Mouse (Mus musculus): ENCODE measurements around the gene Daglb. TPM values are rescaled to one million over a fixed set of nuclear protein-coding genes. Genes with fewer than 3 reads are reported as not detected.

The Daglb gene
- polyA plus RNA-seq, 1 experiment from 2014 or later = 16.2 TPM

DNA sequence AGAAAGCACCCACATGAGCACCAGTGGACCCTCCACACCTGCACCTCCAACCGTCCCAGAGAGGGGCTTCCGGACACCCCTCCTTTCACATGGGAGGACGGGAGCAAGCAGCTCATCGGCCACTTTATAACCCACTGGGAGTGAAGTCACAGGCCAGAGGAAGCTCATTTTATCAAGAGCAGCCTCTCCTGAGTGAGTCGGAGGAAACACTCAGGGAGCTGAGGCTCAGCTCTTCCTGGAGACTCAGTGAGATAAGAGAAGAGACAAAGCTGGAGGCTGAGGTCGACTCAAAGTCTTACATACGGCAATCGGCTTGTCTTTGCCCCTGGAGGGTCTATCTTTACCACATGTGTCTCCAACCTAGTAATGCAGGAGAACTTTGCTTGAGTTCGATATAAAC is 44.9 kb downstream of the Daglb start:
- Histone ChIP-seq H3K4me3 (ENCODE audit: low read length) (no peak overlapping the region), H3K27ac (ENCODE audit: low read length) (peak overlapping the region; percentile 14; the same call in 1 of the 2 replicates), H3K9me3 (ENCODE audit: control insufficient read depth, low read length) (no peaks in the 10 kb centered on the region), H3K9ac (ENCODE audit: low read depth, low read length) (no peak overlapping the region), H3K27me3 (replicated peaks; ENCODE audit: control insufficient read depth, insufficient read depth, low read length) (no peaks in the 10 kb centered on the region), H3K4me2 (ENCODE audit: low read depth, low read length) (no peak overlapping the region), H3K36me3 (ENCODE audit: control insufficient read depth, insufficient read depth, low read length) (peaks cover 5% of the 10 kb centered on the region), H3K4me1 (ENCODE audit: control insufficient read depth, insufficient read depth, low read length) (peaks cover 21% of the 10 kb centered on the region)
- 72% methylated on average over 9 of the region's 9 CpGs for WGBS
- no peak; the same call in 1 of the 2 replicates for ATAC-seq

DNA sequence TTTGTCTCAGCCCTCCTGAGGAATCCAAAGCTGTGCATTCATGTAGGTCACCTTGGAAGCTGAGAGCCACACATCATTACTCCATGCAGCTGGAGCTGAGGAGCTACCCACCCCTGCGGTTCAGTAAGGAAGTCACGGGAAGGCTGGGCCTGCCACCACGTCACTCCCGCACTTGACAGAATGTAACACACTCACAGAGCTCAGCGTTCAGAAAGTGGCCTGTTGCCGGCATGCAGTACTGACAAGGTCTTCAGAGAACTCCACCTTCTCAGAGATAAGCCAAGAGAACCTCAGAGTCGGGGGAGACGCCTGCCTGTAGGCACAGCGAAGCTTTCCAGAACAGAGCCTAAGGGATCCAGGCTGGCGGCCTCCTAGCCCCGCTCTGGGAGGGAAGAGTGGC is 45.4 kb downstream of the Daglb start:
- 70% methylated on average over 11 of the region's 11 CpGs for WGBS
- Histone ChIP-seq H3K27ac (ENCODE audit: low read length) (peak overlapping the region; percentile 14; the same call in 1 of the 2 replicates), H3K9me3 (ENCODE audit: control insufficient read depth, low read length) (no peaks in the 10 kb centered on the region), H3K9ac (ENCODE audit: low read depth, low read length) (no peak overlapping the region), H3K4me3 (ENCODE audit: low read length) (no peak overlapping the region), H3K4me1 (ENCODE audit: control insufficient read depth, insufficient read depth, low read length) (peaks cover 21% of the 10 kb centered on the region), H3K4me2 (ENCODE audit: low read depth, low read length) (no peak overlapping the region), H3K36me3 (ENCODE audit: control insufficient read depth, insufficient read depth, low read length) (peaks cover 5% of the 10 kb centered on the region), H3K27me3 (replicated peaks; ENCODE audit: control insufficient read depth, insufficient read depth, low read length) (no peaks in the 10 kb centered on the region)
- ATAC-seq = no peak

DNA sequence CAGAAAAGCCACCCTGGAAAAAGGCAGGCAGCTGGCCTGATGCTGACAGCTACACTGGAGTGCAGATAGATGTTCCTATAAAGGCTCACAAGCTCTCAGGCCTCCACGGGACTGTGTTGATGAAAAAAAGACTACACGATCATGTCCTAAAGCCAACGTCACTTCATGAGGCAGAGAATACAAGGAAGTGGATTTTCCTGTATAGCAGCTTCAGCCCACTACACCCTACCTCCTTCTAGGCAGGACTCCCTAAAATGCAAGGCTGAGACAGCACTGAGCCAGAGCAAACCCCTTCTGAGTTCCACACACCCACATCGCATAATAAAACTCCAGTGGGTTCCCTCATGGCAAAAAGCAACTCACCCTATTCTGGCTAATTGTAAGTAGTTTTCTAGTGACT is 47.2 kb downstream of the Daglb start:
- WGBS = 64% methylated on average over 4 of the region's 4 CpGs
- Histone ChIP-seq H3K9me3 (ENCODE audit: control insufficient read depth, low read length) (no peaks in the 10 kb centered on the region), H3K4me3 (ENCODE audit: low read length) (no peak overlapping the region), H3K27me3 (replicated peaks; ENCODE audit: control insufficient read depth, insufficient read depth, low read length) (no peaks in the 10 kb centered on the region), H3K27ac (ENCODE audit: low read length) (no peak overlapping the region), H3K4me2 (ENCODE audit: low read depth, low read length) (no peak overlapping the region), H3K4me1 (ENCODE audit: control insufficient read depth, insufficient read depth, low read length) (peaks cover 21% of the 10 kb centered on the region), H3K36me3 (ENCODE audit: control insufficient read depth, insufficient read depth, low read length) (peaks cover 7% of the 10 kb centered on the region), H3K9ac (ENCODE audit: low read depth, low read length) (no peak overlapping the region)
- ATAC-seq = no peak

DNA sequence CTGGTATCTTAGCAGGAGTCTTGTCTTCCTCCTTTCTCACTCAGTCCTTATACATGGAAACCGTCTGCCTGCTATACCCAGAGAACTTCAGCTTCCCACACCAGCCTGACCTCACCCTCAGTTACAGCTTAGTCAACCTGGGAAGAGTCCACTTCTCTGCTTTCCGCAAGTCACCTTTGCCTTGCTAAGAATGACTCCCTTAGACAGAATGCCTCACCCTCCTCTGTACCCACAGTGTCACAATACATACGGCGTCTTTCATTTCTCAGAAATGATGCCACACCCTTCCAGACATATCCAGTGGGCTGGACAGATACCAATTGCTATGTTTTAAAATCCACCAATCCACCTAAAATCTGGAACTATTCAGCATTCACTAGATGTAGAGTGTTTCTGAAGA is 47.9 kb downstream of the Daglb start:
- 62% methylated on average over 4 of the region's 4 CpGs for WGBS
- peak; percentile 72 for ATAC-seq
- peaks cover 8% of the 10 kb centered on the region for H3K36me3 ChIP-seq (ENCODE audit: control insufficient read depth, insufficient read depth, low read length)

DNA sequence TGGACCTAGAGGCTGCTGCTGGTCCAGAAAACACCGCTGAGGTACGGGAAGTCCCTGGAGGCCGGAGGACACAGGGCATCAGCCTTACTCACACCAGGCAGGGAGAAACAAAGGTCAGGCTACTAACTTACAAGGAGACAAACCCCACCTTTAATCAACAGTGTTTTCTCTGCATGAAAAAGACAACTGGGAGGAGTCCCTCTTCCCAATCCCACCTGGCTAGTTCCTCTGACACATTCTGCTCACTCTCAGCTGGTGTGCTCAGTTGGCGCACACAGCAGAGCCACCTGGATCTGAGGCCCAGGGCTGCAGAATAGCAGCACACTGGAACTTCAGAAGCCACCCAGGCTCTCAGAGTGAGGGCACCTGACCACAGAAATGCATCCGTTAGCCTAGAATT is 50.5 kb downstream of the Daglb start:
- ATAC-seq = no peak

More for the DNA sequence above, 47.9 kb downstream of the Daglb start:
- Histone ChIP-seq H3K9ac (ENCODE audit: low read depth, low read length) (no peak overlapping the region), H3K4me1 (ENCODE audit: control insufficient read depth, insufficient read depth, low read length) (peaks cover 22% of the 10 kb centered on the region), H3K4me2 (ENCODE audit: low read depth, low read length) (no peak overlapping the region), H3K9me3 (ENCODE audit: control insufficient read depth, low read length) (no peaks in the 10 kb centered on the region), H3K27me3 (replicated peaks; ENCODE audit: control insufficient read depth, insufficient read depth, low read length) (no peaks in the 10 kb centered on the region), H3K27ac (ENCODE audit: low read length) (0 out of 2 replicates have a peak overlapping the region, but pooled peaks have one; percentile 7), H3K4me3 (ENCODE audit: low read length) (no peak overlapping the region)

DNA sequence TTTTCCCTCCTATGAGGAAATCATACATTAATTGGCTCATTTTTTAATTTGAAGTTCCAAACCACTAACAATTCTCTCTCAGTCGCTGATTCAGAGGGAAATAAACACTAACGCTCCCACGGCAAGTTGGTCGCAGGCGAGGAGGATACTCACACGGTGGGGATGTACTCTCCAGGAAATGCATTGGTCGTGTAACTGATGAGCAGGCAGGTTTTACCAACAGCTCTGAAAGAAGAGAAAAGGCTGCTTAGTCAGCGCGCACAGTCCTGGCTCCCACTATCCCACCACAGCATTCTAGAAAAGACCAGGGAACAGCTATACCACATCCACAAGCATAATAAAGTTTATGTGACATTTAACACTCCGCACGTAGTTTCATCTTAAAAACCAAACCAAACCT is 52.6 kb downstream of the Daglb start:
- no peak overlapping the region; the same call in 1 of the 2 replicates for H3K27ac ChIP-seq (ENCODE audit: low read length)
- WGBS = 81% methylated on average over 11 of the region's 11 CpGs
- peaks cover 8% of the 10 kb centered on the region for H3K36me3 ChIP-seq (ENCODE audit: control insufficient read depth, insufficient read depth, low read length)
- no peaks in the 10 kb centered on the region for H3K9me3 ChIP-seq (ENCODE audit: control insufficient read depth, low read length)
- ATAC-seq = no peak
- peaks cover 37% of the 10 kb centered on the region for H3K4me1 ChIP-seq (ENCODE audit: control insufficient read depth, insufficient read depth, low read length)
- H3K4me3 ChIP-seq (ENCODE audit: low read length) = no peak overlapping the region
- no peaks in the 10 kb centered on the region for H3K27me3 ChIP-seq (replicated peaks; ENCODE audit: control insufficient read depth, insufficient read depth, low read length)
- no peak overlapping the region for H3K4me2 ChIP-seq (ENCODE audit: low read depth, low read length)
- H3K9ac ChIP-seq (ENCODE audit: low read depth, low read length) = no peak overlapping the region

More for the DNA sequence above, 50.5 kb downstream of the Daglb start:
- no peaks in the 10 kb centered on the region for H3K9me3 ChIP-seq (ENCODE audit: control insufficient read depth, low read length)
- no peak overlapping the region for H3K27ac ChIP-seq (ENCODE audit: low read length)
- peaks cover 8% of the 10 kb centered on the region for H3K36me3 ChIP-seq (ENCODE audit: control insufficient read depth, insufficient read depth, low read length)
- H3K4me3 ChIP-seq (ENCODE audit: low read length) = no peak overlapping the region
- no peak overlapping the region for H3K4me2 ChIP-seq (ENCODE audit: low read depth, low read length)
- peaks cover 35% of the 10 kb centered on the region for H3K4me1 ChIP-seq (ENCODE audit: control insufficient read depth, insufficient read depth, low read length)
- H3K9ac ChIP-seq (ENCODE audit: low read depth, low read length) = no peak overlapping the region
- 88% methylated on average over 5 of the region's 5 CpGs for WGBS
- no peaks in the 10 kb centered on the region for H3K27me3 ChIP-seq (replicated peaks; ENCODE audit: control insufficient read depth, insufficient read depth, low read length)

DNA sequence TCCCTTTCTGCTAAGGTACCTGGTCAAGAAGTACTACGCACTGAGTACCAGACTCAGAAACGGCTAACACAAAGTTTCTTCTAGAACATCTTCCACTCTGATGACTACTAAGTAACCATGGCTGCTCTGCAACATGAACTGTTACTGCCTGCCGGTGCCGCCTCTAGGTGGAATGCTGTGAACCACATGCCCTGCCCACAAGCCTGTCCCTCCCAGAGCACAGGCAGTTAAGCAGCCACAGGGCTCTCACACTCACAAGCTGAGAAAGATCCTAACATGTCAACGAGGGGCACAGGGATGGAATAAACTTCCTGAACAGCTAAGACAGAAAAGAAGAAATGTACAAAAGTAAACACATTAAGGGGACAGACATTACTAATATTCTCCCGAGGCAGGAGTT is 53.1 kb downstream of the Daglb start:
- Histone ChIP-seq H3K9ac (ENCODE audit: low read depth, low read length) (no peak overlapping the region), H3K4me3 (ENCODE audit: low read length) (no peak overlapping the region), H3K36me3 (ENCODE audit: control insufficient read depth, insufficient read depth, low read length) (peaks cover 8% of the 10 kb centered on the region), H3K27ac (ENCODE audit: low read length) (no peak overlapping the region; the same call in 1 of the 2 replicates), H3K4me2 (ENCODE audit: low read depth, low read length) (no peak overlapping the region), H3K27me3 (replicated peaks; ENCODE audit: control insufficient read depth, insufficient read depth, low read length) (no peaks in the 10 kb centered on the region), H3K9me3 (ENCODE audit: control insufficient read depth, low read length) (no peaks in the 10 kb centered on the region), H3K4me1 (ENCODE audit: control insufficient read depth, insufficient read depth, low read length) (peaks cover 35% of the 10 kb centered on the region)
- WGBS = 54% methylated on average over 6 of the region's 6 CpGs
- no peak for ATAC-seq

DNA sequence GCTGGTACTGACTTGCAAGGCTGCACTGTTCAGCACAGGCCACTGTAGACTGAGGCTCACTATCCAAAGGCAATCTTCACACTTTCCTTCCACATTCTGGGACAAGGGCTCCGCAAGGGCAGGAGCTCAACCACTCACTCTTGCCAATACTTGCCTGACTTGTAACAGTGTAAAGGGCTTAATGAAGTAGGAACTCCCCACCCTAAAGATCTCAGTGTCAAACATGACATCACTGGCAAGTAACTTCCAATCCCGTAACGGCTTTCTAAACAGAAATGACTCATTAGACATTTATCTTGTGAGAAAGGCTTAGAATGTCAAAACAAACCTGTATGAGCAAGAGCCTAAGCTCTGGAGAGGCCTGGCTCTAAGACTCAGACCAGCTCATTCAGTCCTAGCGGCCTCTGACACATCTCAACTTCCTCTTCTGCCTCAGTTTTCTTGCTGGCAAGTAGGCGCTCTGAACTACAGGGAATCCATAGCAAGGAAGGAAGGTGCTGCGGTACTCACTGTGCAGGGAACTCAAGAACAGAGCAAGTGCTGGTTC is 53.7 kb downstream of the Daglb start:
- peak; percentile 26; the same call in 1 of the 2 replicates for ATAC-seq
- Histone ChIP-seq H3K36me3 (ENCODE audit: control insufficient read depth, insufficient read depth, low read length) (peaks cover 8% of the 10 kb centered on the region), H3K4me2 (ENCODE audit: low read depth, low read length) (no peak overlapping the region), H3K9me3 (ENCODE audit: control insufficient read depth, low read length) (no peaks in the 10 kb centered on the region), H3K4me3 (ENCODE audit: low read length) (no peak overlapping the region), H3K4me1 (ENCODE audit: control insufficient read depth, insufficient read depth, low read length) (peaks cover 34% of the 10 kb centered on the region), H3K27ac (ENCODE audit: low read length) (0 out of 2 replicates have a peak overlapping the region, but pooled peaks have one; percentile 47), H3K9ac (ENCODE audit: low read depth, low read length) (0 out of 2 replicates have a peak overlapping the region, but pooled peaks have one; percentile 13), H3K27me3 (replicated peaks; ENCODE audit: control insufficient read depth, insufficient read depth, low read length) (no peaks in the 10 kb centered on the region)
- WGBS = 48% methylated on average over 6 of the region's 6 CpGs

DNA sequence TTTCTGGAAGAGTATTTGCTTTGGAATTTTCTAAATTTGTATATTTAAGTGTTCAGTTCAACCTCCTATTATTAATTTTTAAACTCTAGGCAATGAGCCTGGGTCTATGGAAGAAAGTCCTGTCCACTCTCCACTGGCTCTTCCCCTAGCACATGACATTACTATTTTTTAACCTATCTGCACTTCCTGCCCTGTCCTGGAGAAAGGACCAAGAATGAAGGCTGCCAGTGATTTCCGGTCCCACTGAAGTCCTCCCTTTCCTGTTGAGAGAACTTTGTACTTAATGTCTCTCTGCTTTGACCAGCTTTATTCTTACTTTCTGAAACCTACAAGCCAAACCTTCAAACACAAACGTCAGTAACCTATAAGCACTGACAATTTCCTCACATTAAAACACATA is 56.0 kb downstream of the Daglb start:
- 52% methylated on average over 2 of the region's 2 CpGs for WGBS
- Histone ChIP-seq H3K4me1 (ENCODE audit: control insufficient read depth, insufficient read depth, low read length) (peaks cover 48% of the 10 kb centered on the region), H3K36me3 (ENCODE audit: control insufficient read depth, insufficient read depth, low read length) (peaks cover 8% of the 10 kb centered on the region), H3K9me3 (ENCODE audit: control insufficient read depth, low read length) (no peaks in the 10 kb centered on the region), H3K27me3 (replicated peaks; ENCODE audit: control insufficient read depth, insufficient read depth, low read length) (no peaks in the 10 kb centered on the region), H3K4me3 (ENCODE audit: low read length) (no peak overlapping the region), H3K4me2 (ENCODE audit: low read depth, low read length) (no peak overlapping the region), H3K27ac (ENCODE audit: low read length) (peak overlapping the region; percentile 38; the same call in 1 of the 2 replicates), H3K9ac (ENCODE audit: low read depth, low read length) (no peak overlapping the region)
- peak; percentile 32; the same call in 1 of the 2 replicates for ATAC-seq

DNA sequence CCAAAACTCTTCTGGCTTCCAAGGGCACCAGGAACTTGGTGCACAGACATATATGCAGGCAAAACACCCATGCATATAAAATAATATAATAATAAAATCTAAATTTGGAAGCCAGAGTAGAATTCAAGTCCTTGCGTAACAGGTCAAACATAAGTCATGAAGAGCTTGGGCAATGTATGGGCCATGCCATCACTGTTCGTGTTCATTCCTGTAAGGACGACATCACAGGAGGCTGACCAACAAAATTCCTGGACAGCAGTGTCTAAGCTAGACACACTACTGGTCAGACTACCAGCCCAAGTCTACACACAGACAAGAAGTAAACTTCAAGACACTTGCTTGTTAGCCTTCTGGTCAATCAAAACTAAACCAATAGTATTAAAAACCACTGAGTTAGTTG is 58.5 kb downstream of the Daglb start:
- H3K9me3 ChIP-seq (ENCODE audit: control insufficient read depth, low read length) = no peaks in the 10 kb centered on the region
- no peak for ATAC-seq
- peaks cover 51% of the 10 kb centered on the region for H3K4me1 ChIP-seq (ENCODE audit: control insufficient read depth, insufficient read depth, low read length)
- no peaks in the 10 kb centered on the region for H3K36me3 ChIP-seq (ENCODE audit: control insufficient read depth, insufficient read depth, low read length)
- H3K27me3 ChIP-seq (replicated peaks; ENCODE audit: control insufficient read depth, insufficient read depth, low read length) = no peaks in the 10 kb centered on the region
- no peak overlapping the region for H3K27ac ChIP-seq (ENCODE audit: low read length)
- no peak overlapping the region for H3K4me2 ChIP-seq (ENCODE audit: low read depth, low read length)
- WGBS = 82% methylated on average over 3 of the region's 3 CpGs
- H3K9ac ChIP-seq (ENCODE audit: low read depth, low read length) = no peak overlapping the region
- no peak overlapping the region for H3K4me3 ChIP-seq (ENCODE audit: low read length)

All from intestine, embryonic 16.5 days (tissue).